Mouse (Mus musculus) limb, embryonic 14.5 days (tissue): Measurements from ENCODE around the gene Mal. TPM values are rescaled to one million over a fixed set of nuclear protein-coding genes. Genes with fewer than 3 reads are reported as not detected.

ENCODE experiments used
- ATAC-seq: fragments of 200-750 bp; cut with Nextera tagmentation; 2 replicates; pipeline ENCODE4 v1.8.0; 2017; ENCODE audit warnings: low read depth, moderate number of reproducible peaks, moderate TSS enrichment; ENCODE audit not compliant: low FRiP score
- DNase-seq: peaks from one replicate; pipeline ENCODE4 v3.0.0-alpha.2; 2015; ENCODE audit warnings: low spot score
- H3K27ac ChIP-seq: fragments of 300-500 bp; sonication (generic); replicated peaks from 2 replicates; pipeline ENCODE4 v1.5.1; 2014; ENCODE audit warnings: low read depth, mild to moderate bottlenecking, low read length, moderate library complexity, mixed read lengths
- H3K27me3 ChIP-seq: fragments of 300-500 bp; sonication (generic); 2 replicates; pipeline ENCODE4 v1.6.1; 2014; ENCODE audit warnings: low read length, mixed read lengths; ENCODE audit not compliant: control insufficient read depth, insufficient read depth
- H3K36me3 ChIP-seq: fragments of 300-500 bp; sonication (generic); 2 replicates; pipeline ENCODE4 v1.6.1; 2014; ENCODE audit warnings: mild to moderate bottlenecking, low read length, moderate library complexity, mixed read lengths; ENCODE audit not compliant: control insufficient read depth, insufficient read depth
- H3K4me1 ChIP-seq: fragments of 300-500 bp; sonication (generic); 2 replicates; pipeline ENCODE4 v1.6.1; 2014; ENCODE audit warnings: antibody characterized with exemption, low read length, mixed read lengths; ENCODE audit not compliant: control insufficient read depth, insufficient read depth
- H3K4me2 ChIP-seq: fragments of 300-500 bp; sonication (generic); replicated peaks from 2 replicates; pipeline ENCODE4 v1.6.1; 2014; ENCODE audit warnings: low read depth, mild to moderate bottlenecking, low read length, moderate library complexity; ENCODE audit not compliant: severe bottlenecking
- H3K4me3 ChIP-seq: fragments of 300-500 bp; sonication (generic); replicated peaks from 2 replicates; pipeline ENCODE4 v1.5.1; 2014; ENCODE audit warnings: low read length
- H3K9ac ChIP-seq: fragments of 300-500 bp; sonication (generic); 2 replicates; pipeline ENCODE4 v1.6.1; 2014; ENCODE audit warnings: mild to moderate bottlenecking, low read depth, low read length, moderate library complexity; ENCODE audit not compliant: severe bottlenecking
- H3K9me3 ChIP-seq: fragments of 300-500 bp; sonication (generic); 2 replicates; pipeline ENCODE4 v1.6.1; 2016; ENCODE audit warnings: low read length; ENCODE audit not compliant: control insufficient read depth
- POLR2A ChIP-seq: fragments of 200-500 bp; IDR thresholded peaks from 2 replicates; pipeline ENCODE4 v1.8.0; 2012; ENCODE audit warnings: inconsistent platforms, mild to moderate bottlenecking, moderate library complexity, borderline replicate concordance; ENCODE audit not compliant: insufficient read depth, insufficient read length; ENCODE audit errors: extremely low read depth
- WGBS: fragments of 180-500 bp; shearing (Covaris S2); extraction: QIAGEN DNeasy Blood & Tissue Kit; methylation state at CpG from one replicate; pipeline ENCODE4 v1.1.7; 2014; 5-methylcytosine and 5-hydroxymethylcytosine counted together
- polyA plus RNA-seq, 2 experiments: library from polyadenylated mRNA; depleted of rRNA in 1 of 2; stranded (reverse) in 1 of 2; unstranded in 1 of 2; fragments of >200 nt; fragmentation: Nextera tagmentation in 1 of 2; extraction: Ambion mirVana in 1 of 2; gene quantifications; 2 replicates each; pipeline versions ENCODE4 v1.2.1 to v1.2.3; 2012 to 2014

Mal gene
- polyA plus RNA-seq, 2 experiments = 2.5 to 12.5 TPM

- ATAC-seq = no peak
- WGBS = 80% methylated on average over 5 of the region's 5 CpGs
Measured at GRCm38 (mm10) chr2:127651601-127652000, 4.9 kb downstream of the Mal start.

GRCm38 (mm10) chr2:127649921-127650320 is 6.6 kb downstream of the Mal start:
- H3K27me3 ChIP-seq = peaks cover 15% of the 10 kb centered on the region
- WGBS = 64% methylated on average over 5 of the region's 5 CpGs
- no peak overlapping the region for H3K9ac ChIP-seq

More at GRCm38 (mm10) chr2:127651601-127652000, 4.9 kb downstream of the Mal start:
- Histone ChIP-seq H3K27me3 (peaks cover 32% of the 10 kb centered on the region), H3K27ac (no peak overlapping the region), H3K9ac (no peak overlapping the region), H3K36me3 (no peaks in the 10 kb centered on the region), H3K4me2 (no peak overlapping the region), H3K9me3 (no peaks in the 10 kb centered on the region), H3K4me3 (no peak overlapping the region), H3K4me1 (peaks cover 3% of the 10 kb centered on the region; the same call in 1 of the 2 replicates)
- DNase-seq = no peak
- no peak for TF ChIP-seq POLR2A

GRCm38 (mm10) chr2:127648145-127648544 is 8.3 kb downstream of the Mal start:
- Histone ChIP-seq H3K27ac (no peak overlapping the region), H3K4me2 (no peak overlapping the region), H3K36me3 (no peaks in the 10 kb centered on the region), H3K4me3 (no peak overlapping the region), H3K27me3 (no peaks in the 10 kb centered on the region; the same call in 1 of the 2 replicates), H3K9ac (no peak overlapping the region), H3K9me3 (no peaks in the 10 kb centered on the region), H3K4me1 (peaks cover 17% of the 10 kb centered on the region)
- DNase-seq (no peak), ATAC-seq (no peak)
- TF ChIP-seq POLR2A = no peak
- 93% methylated on average over 6 of the region's 6 CpGs for WGBS

More at GRCm38 (mm10) chr2:127649921-127650320, 6.6 kb downstream of the Mal start:
- Histone ChIP-seq H3K36me3 (no peaks in the 10 kb centered on the region), H3K27ac (no peak overlapping the region), H3K9me3 (no peaks in the 10 kb centered on the region), H3K4me1 (no peaks in the 10 kb centered on the region), H3K4me3 (no peak overlapping the region), H3K4me2 (no peak overlapping the region)
- TF ChIP-seq POLR2A = no peak
- ATAC-seq (no peak), DNase-seq (no peak)

- DNase-seq = no peak
- no peak for ATAC-seq
Measured at GRCm38 (mm10) chr2:127646875-127647274, 9.6 kb downstream of the Mal start.

GRCm38 (mm10) chr2:127643728-127644704 is 12.5 kb downstream of the Mal start:
- no peaks in the 10 kb centered on the region for H3K9me3 ChIP-seq
- H3K27ac ChIP-seq = 0 out of 2 replicates have a peak overlapping the region, but pooled peaks have one; percentile 33
- no peak overlapping the region for H3K9ac ChIP-seq
- no peaks in the 10 kb centered on the region for H3K27me3 ChIP-seq
- WGBS = 39% methylated on average over 19 of the region's 19 CpGs
- peak overlapping the region; percentile 13; the same call in 1 of the 2 replicates for H3K4me2 ChIP-seq
- H3K4me1 ChIP-seq = peaks cover 17% of the 10 kb centered on the region
- no peak overlapping the region for H3K4me3 ChIP-seq
- ATAC-seq (peak; percentile 82; the same call in 1 of the 2 replicates), DNase-seq (peak; percentile 50)
- TF ChIP-seq POLR2A = no peak
- no peaks in the 10 kb centered on the region for H3K36me3 ChIP-seq

More at GRCm38 (mm10) chr2:127646875-127647274, 9.6 kb downstream of the Mal start:
- Histone ChIP-seq H3K27ac (no peak overlapping the region), H3K27me3 (no peaks in the 10 kb centered on the region), H3K4me3 (no peak overlapping the region), H3K9me3 (no peaks in the 10 kb centered on the region), H3K4me1 (peaks cover 17% of the 10 kb centered on the region), H3K4me2 (no peak overlapping the region), H3K9ac (no peak overlapping the region), H3K36me3 (no peaks in the 10 kb centered on the region)
- WGBS = 74% methylated on average over 5 of the region's 5 CpGs
- TF ChIP-seq POLR2A = no peak
